Mouse (Mus musculus) lung, adult 2 months (tissue): ENCODE results near the gene Emsy.

Experiments
- CTCF ChIP-seq: fragments of 200-500 bp; IDR thresholded peaks from 2 replicates; pipeline ENCODE4 v1.5.1; 2011; ENCODE audit warnings: mild to moderate bottlenecking, low read length, control low read depth; ENCODE audit not compliant: insufficient read depth
- POLR2A ChIP-seq: fragments of 200-500 bp; IDR thresholded peaks from 2 replicates; pipeline ENCODE4 v1.6.1; 2011; ENCODE audit warnings: low read depth, mild to moderate bottlenecking, control low read depth, low read length, borderline replicate concordance; ENCODE audit errors: extremely low read depth

GRCm38 (mm10) chr7:98672241-98672955 lies 15.8 kb upstream of the Emsy start:
- TF ChIP-seq CTCF (no peak), POLR2A (no peak)
